Mouse (Mus musculus) limb, embryonic 12.5 days (tissue): ENCODE data around the gene Pla2g16. TPM values are rescaled to one million over a fixed set of nuclear protein-coding genes. Genes with fewer than 3 reads are reported as not detected.

ENCODE experiments used
- ATAC-seq: fragments of 200-750 bp; cut with Nextera tagmentation; 2 replicates; pipeline ENCODE4 v1.8.0; 2017; ENCODE audit warnings: low read depth, moderate TSS enrichment; ENCODE audit not compliant: insufficient number of reproducible peaks, insufficient read depth, low FRiP score, low TSS enrichment
- H3K27ac ChIP-seq: fragments of 300-500 bp; sonication (generic); 2 replicates; pipeline ENCODE4 v1.5.1; 2016; ENCODE audit warnings: mild to moderate bottlenecking, moderate library complexity
- H3K27me3 ChIP-seq: fragments of 300-500 bp; sonication (generic); 2 replicates; pipeline ENCODE4 v1.6.1; 2016; ENCODE audit warnings: mild to moderate bottlenecking, moderate library complexity
- H3K36me3 ChIP-seq: fragments of 300-500 bp; sonication (generic); 2 replicates; pipeline ENCODE4 v1.6.1; 2016; ENCODE audit warnings: mild to moderate bottlenecking, moderate library complexity
- H3K4me1 ChIP-seq: fragments of 300-500 bp; sonication (generic); replicated peaks from 2 replicates; pipeline ENCODE4 v1.6.1; 2016
- H3K4me2 ChIP-seq: fragments of 300-500 bp; sonication (generic); 2 replicates; pipeline ENCODE4 v1.6.1; 2016; ENCODE audit warnings: mild to moderate bottlenecking, moderate library complexity
- H3K4me3 ChIP-seq: fragments of 300-500 bp; sonication (generic); replicated peaks from 2 replicates; pipeline ENCODE4 v1.5.1; 2016; ENCODE audit warnings: mild to moderate bottlenecking
- H3K9ac ChIP-seq: fragments of 300-500 bp; sonication (generic); replicated peaks from 2 replicates; pipeline ENCODE4 v1.6.1; 2016; ENCODE audit warnings: mild to moderate bottlenecking, moderate library complexity
- H3K9me3 ChIP-seq: fragments of 300-500 bp; sonication (generic); 2 replicates; pipeline ENCODE4 v1.6.1; 2016; ENCODE audit warnings: mild to moderate bottlenecking, moderate library complexity
- WGBS: fragments of 180-500 bp; shearing (Covaris S2); methylation state at CpG from one replicate; pipeline ENCODE4 v1.1.7; 2016; 5-methylcytosine and 5-hydroxymethylcytosine counted together
- polyA plus RNA-seq: library from polyadenylated mRNA; unstranded; fragments of >200 nt; fragmentation: Nextera tagmentation; extraction: Ambion mirVana; gene quantifications from 2 replicates; pipeline ENCODE4 v1.2.1, GENCODE M21; 2016

Gene Pla2g16
- polyA plus RNA-seq, 1 experiment from 2014 or later = 7.4 TPM

DNA sequence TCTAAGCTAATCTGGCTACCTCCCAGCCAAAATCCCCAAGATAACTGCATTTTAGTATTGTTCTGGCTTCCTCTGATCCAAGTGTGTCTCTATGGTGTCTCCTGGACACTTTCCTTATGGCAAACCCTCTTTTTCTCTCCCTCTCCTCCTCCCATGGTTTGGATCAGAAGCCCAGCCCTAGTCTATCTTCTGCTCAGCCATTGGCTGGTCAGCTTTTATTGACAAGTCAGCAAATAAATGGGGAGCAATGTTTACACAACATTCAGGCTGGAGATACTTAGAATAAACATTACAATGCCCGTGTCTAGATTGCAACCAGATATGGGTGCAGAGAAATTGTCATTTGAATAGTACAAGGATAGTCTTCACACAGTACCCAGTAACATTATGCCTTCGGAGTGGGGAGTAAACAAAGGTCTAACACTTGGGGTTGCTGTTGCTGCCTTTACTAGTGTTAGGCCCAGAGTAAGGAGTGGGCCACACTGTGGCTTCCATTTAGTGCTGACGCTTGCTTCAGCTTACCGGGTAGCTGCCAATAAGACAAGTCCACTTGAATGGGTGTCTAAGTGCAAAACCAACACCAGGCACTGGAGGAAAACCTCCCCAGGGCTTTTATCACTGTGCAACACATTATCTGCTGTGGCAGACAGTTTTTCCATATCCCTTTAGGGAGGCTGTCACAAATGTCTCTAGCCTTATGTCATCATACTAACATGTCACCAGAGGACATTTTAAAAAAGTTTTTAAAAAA is 5.5 kb upstream of the Pla2g16 start:
- Histone ChIP-seq H3K4me1 (no peaks in the 10 kb centered on the region), H3K27ac (no peak overlapping the region), H3K36me3 (no peaks in the 10 kb centered on the region), H3K9ac (no peak overlapping the region), H3K4me2 (no peak overlapping the region), H3K4me3 (no peak overlapping the region), H3K9me3 (no peaks in the 10 kb centered on the region), H3K27me3 (no peaks in the 10 kb centered on the region)
- WGBS = 59% methylated on average over 4 of the region's 4 CpGs
- ATAC-seq = no peak

DNA sequence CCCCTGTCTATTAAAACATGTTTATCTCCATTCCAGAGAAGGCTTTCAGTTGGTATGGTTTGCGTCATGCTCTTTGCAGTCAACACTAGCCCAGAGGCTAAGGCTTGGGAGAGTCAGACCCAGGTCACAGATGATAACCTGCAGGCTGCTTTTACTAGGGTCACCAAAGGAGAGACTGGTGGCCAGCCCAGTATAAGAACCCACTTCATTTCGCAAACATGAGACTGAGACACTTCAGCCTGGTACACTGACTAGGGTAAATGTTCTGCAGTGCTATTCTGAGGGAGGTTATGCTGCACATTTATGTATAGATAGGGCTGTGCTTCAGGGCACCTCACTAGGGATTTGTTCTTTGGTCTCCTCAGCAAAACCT is 5.0 kb upstream of the Pla2g16 start:
- H3K4me3 ChIP-seq = no peak overlapping the region
- 0 out of 2 replicates have a peak, but pooled peaks cover 2% of the 10 kb centered on the region for H3K4me1 ChIP-seq
- no peak overlapping the region for H3K4me2 ChIP-seq
- ATAC-seq = no peak
- no peaks in the 10 kb centered on the region for H3K27me3 ChIP-seq
- no peak overlapping the region for H3K9ac ChIP-seq
- no peaks in the 10 kb centered on the region for H3K36me3 ChIP-seq
- WGBS = 71% methylated on average over 2 of the region's 2 CpGs
- H3K27ac ChIP-seq = no peak overlapping the region
- H3K9me3 ChIP-seq = no peaks in the 10 kb centered on the region

DNA sequence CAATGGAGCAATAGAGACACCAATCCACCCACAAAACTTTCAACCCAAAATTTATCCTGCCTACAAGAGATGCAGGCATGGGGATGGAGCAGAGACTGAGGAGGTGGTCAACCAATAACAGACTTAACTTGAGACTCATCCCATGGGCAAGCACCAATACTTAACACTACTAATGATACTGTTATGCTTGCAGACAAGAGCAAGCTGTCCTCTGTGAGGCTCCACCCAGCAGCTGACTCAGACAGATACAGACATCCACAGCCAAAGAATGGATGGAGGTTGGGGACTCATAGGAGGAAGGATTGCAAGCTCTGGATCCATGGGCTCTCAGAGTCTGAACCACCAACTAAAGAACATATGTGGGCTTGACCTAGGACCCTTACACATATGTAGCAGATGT is 3.8 kb upstream of the Pla2g16 start:
- Histone ChIP-seq H3K9ac (no peak overlapping the region), H3K27ac (no peak overlapping the region), H3K9me3 (no peaks in the 10 kb centered on the region)

DNA sequence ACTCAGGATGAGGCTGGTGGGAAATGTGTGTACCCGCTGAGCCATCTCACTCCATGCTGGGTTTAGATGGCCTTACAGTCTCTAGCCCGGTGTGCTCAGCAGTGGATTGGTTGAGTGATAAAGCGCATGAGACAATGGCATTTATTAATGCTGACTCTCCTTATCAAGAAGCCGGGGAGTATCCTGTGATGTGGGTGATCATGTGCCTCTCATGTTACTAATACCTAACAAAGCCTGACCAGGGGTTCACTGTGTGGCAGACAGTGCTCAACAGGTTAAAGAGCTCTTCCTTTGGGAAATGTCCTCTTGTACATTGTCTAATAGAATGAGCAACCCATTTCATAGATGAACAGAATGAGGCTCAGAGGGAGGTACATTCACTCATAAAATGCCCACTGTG is 2.4 kb upstream of the Pla2g16 start:
- Histone ChIP-seq H3K36me3 (no peaks in the 10 kb centered on the region), H3K4me1 (peaks cover 15% of the 10 kb centered on the region), H3K9ac (no peak overlapping the region), H3K9me3 (no peaks in the 10 kb centered on the region), H3K4me2 (no peak overlapping the region), H3K4me3 (no peak overlapping the region), H3K27ac (no peak overlapping the region), H3K27me3 (0 out of 2 replicates have a peak, but pooled peaks cover 5% of the 10 kb centered on the region)
- 81% methylated on average over 4 of the region's 4 CpGs for WGBS
- ATAC-seq = no peak

More for the DNA sequence above, 3.8 kb upstream of the Pla2g16 start:
- no peaks in the 10 kb centered on the region for H3K36me3 ChIP-seq
- ATAC-seq = no peak
- H3K27me3 ChIP-seq = 0 out of 2 replicates have a peak, but pooled peaks cover 5% of the 10 kb centered on the region
- H3K4me3 ChIP-seq = no peak overlapping the region
- no peak overlapping the region for H3K4me2 ChIP-seq
- H3K4me1 ChIP-seq = peaks cover 9% of the 10 kb centered on the region

DNA sequence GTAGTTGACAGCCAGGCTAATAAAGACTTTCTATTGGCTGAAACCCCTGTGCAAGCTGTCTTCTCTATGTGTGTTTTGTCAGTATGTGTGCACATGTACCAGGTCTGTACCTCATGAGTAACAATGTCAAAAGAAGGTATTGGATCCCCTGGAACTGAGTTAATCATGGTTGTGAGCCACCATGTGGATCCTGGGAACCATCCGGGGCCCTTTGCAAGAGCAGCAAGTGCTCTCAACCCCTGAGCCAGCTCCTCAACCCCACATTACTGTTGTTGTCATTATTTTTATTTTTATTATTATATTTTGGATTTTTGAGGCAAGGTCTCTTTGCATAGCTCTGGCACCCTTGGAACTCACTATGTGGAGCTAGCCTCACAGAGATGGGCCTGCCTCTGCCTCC is 618 bp upstream of the Pla2g16 start:
- peak overlapping the region; percentile 80; the same call in 1 of the 2 replicates for H3K4me2 ChIP-seq
- H3K9me3 ChIP-seq = no peaks in the 10 kb centered on the region
- peaks cover 15% of the 10 kb centered on the region for H3K4me1 ChIP-seq
- no peak overlapping the region for H3K9ac ChIP-seq
- no peaks in the 10 kb centered on the region for H3K36me3 ChIP-seq
- H3K27ac ChIP-seq = no peak overlapping the region
- H3K4me3 ChIP-seq = no peak overlapping the region
- H3K27me3 ChIP-seq = 0 out of 2 replicates have a peak, but pooled peaks cover 5% of the 10 kb centered on the region
- WGBS = 100% methylated on average over 1 of the region's 1 CpGs
- no peak for ATAC-seq

DNA sequence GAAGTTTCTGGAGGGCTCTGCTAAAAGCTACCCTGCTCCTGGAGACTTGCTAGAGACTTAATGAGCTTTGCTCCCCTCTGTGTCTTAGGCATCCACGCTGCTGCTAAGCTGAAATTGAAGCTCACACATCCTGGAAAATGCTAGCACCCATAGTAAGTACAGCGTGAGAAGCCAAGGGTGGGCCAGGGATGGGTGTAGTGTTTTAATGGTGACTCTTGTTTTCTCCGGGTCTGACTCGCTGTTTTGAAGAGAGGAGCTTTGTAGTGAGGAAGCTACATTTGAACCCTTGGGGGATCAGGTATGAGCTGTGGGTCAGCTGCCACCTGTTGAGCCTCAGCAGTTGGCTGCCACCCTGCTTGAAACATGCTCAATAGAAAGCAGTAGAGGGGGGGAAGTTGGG is 585 bp downstream of the Pla2g16 start:
- peaks cover 15% of the 10 kb centered on the region for H3K4me1 ChIP-seq
- peak overlapping the region; percentile 49 for H3K4me3 ChIP-seq
- peak overlapping the region; percentile 80 for H3K4me2 ChIP-seq
- peak overlapping the region; percentile 58 for H3K9ac ChIP-seq
- H3K36me3 ChIP-seq = no peaks in the 10 kb centered on the region
- no peak overlapping the region for H3K27ac ChIP-seq
- no peaks in the 10 kb centered on the region for H3K9me3 ChIP-seq
- WGBS = 12% methylated on average over 4 of the region's 4 CpGs
- ATAC-seq = no peak
- H3K27me3 ChIP-seq = 0 out of 2 replicates have a peak, but pooled peaks cover 5% of the 10 kb centered on the region

DNA sequence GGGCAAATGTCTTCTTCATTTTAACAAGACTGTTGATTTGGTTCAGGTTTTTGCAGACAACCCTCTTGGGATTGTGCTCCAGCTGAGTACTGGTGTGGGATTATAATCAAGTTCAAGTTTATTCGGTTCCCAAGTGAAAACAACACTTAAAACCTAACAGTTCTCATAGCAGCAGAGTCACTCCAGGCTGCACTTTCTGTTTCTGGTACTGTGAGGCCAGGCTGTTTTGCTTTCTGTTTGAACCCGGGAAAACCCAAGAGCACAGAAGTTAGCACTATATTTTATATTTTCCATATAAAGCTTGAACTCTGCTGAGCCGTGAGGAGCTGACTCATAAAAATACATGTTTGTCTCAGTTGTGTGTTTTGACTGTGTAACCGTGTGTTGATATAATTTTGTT is 1.4 kb downstream of the Pla2g16 start:
- no peak overlapping the region for H3K9ac ChIP-seq

DNA sequence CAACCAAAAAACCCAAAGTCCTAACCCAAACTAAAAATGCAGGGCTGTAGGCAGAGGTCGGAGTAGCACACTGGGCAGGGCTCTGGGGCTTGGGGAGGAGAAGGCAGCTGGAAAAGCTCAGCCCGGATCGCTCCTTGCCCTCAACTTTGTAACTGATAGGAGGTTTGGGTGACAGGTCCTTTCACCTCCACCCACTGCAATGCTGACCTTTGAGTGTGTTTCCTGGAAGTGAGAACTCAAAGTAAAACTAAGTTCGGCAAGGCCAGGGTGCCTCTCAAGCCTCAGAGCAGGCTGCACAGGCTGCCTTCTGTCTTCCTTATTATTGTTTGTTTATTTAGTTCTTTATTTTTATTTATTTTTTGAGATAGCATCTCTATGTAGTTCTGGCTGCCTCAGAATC is 2.7 kb downstream of the Pla2g16 start:
- Histone ChIP-seq H3K27ac (no peak overlapping the region), H3K4me2 (no peak overlapping the region), H3K36me3 (no peaks in the 10 kb centered on the region), H3K9ac (no peak overlapping the region), H3K4me1 (peaks cover 15% of the 10 kb centered on the region), H3K9me3 (no peaks in the 10 kb centered on the region), H3K4me3 (no peak overlapping the region), H3K27me3 (0 out of 2 replicates have a peak, but pooled peaks cover 5% of the 10 kb centered on the region)
- no peak for ATAC-seq
- 72% methylated on average over 4 of the region's 4 CpGs for WGBS

More for the DNA sequence above, 1.4 kb downstream of the Pla2g16 start:
- Histone ChIP-seq H3K9me3 (no peaks in the 10 kb centered on the region), H3K4me1 (peaks cover 15% of the 10 kb centered on the region), H3K36me3 (no peaks in the 10 kb centered on the region), H3K27me3 (0 out of 2 replicates have a peak, but pooled peaks cover 5% of the 10 kb centered on the region), H3K27ac (no peak overlapping the region), H3K4me2 (peak overlapping the region; percentile 80; the same call in 1 of the 2 replicates), H3K4me3 (no peak overlapping the region)
- WGBS = 72% methylated on average over 4 of the region's 4 CpGs
- ATAC-seq = no peak

DNA sequence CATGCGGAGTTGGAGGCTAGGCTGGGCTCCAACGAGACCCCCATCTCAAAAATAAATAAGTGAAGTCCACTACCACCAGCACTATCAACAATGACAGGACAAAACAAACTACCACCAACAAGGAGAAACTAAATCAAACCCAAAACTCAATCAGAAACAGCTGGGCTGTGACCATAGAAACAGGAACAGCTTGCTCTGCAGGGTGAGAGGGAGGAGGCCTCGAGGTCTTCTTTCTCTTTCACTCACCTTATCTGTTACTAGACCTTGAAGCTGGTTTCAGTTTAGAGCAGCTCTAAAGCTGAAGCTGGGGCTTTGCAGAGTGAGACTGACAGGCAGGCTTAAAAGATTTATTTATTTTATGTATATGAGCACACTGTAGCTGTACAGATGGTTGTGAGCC is 4.2 kb downstream of the Pla2g16 start:
- no peaks in the 10 kb centered on the region for H3K36me3 ChIP-seq
- WGBS = 66% methylated on average over 3 of the region's 3 CpGs
- H3K27ac ChIP-seq = no peak overlapping the region
- H3K4me2 ChIP-seq = no peak overlapping the region
- no peak for ATAC-seq
- no peak overlapping the region for H3K9ac ChIP-seq
- 0 out of 2 replicates have a peak, but pooled peaks cover 5% of the 10 kb centered on the region for H3K27me3 ChIP-seq
- H3K4me1 ChIP-seq = peaks cover 15% of the 10 kb centered on the region
- H3K9me3 ChIP-seq = no peaks in the 10 kb centered on the region
- no peak overlapping the region for H3K4me3 ChIP-seq

DNA sequence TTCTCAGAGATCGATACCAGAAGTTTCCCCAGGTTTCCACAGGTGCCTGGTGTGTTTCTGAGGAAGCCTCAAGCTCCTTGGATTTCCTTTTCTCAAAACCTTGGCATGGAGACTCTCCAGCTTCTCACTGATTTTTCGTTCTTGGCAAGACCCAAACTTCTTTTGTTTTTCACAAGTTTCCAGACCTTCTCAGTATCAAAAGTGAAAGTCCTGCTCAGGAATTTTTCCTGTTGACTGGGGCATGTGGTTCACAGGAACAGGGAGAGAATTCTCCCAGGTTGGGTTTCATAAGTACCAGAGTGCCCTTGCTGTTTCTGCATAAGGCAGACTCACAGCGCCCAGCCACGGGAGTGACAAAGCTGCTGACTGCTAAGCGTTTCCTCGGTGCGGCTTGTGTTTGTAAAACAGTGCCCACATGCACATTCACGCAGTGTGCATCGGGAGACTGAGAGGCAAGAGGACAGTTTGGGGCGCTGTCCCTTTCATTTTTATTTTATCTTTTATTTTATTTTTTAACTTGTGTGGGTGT is 5.4 kb downstream of the Pla2g16 start:
- no peak for ATAC-seq

DNA sequence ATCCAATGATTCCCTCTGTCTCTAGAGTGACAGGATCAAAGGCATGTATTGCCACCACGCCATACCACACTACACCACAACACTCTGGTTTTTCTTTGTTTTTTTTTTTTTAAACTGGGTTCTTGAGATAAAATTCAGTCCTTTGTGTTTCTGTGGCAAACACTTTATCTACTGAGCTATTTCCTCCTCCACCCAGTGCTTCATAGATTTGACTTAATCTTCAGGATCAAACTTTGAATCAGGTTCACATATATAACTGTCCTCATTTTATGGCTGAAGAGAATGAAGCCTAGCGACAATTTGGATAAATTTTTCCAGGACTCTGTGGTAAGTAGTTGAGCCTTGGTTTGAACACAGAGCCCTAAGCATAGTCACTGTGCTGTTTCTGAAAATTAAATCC is 6.4 kb downstream of the Pla2g16 start:
- Histone ChIP-seq H3K4me1 (peaks cover 24% of the 10 kb centered on the region), H3K4me3 (no peak overlapping the region), H3K27ac (no peak overlapping the region), H3K27me3 (no peaks in the 10 kb centered on the region), H3K9ac (no peak overlapping the region), H3K9me3 (no peaks in the 10 kb centered on the region), H3K36me3 (no peaks in the 10 kb centered on the region), H3K4me2 (no peak overlapping the region)
- 74% methylated on average over 2 of the region's 2 CpGs for WGBS
- no peak for ATAC-seq

More for the DNA sequence above, 5.4 kb downstream of the Pla2g16 start:
- WGBS = 72% methylated on average over 10 of the region's 10 CpGs
- Histone ChIP-seq H3K9me3 (no peaks in the 10 kb centered on the region), H3K4me2 (no peak overlapping the region), H3K36me3 (no peaks in the 10 kb centered on the region), H3K27ac (no peak overlapping the region), H3K4me1 (peaks cover 24% of the 10 kb centered on the region), H3K27me3 (0 out of 2 replicates have a peak, but pooled peaks cover 5% of the 10 kb centered on the region), H3K9ac (no peak overlapping the region), H3K4me3 (no peak overlapping the region)
